Mouse (Mus musculus): ENCODE data around the gene Car8. TPM values are rescaled to one million over a fixed set of nuclear protein-coding genes. Genes with fewer than 3 reads are reported as not detected.

The Car8 gene
- 3.8 TPM for polyA plus RNA-seq (2015; fragmentation: Illumina TruSeq; extraction: RNeasy Lipid Tissue Mini Kit (QIAGEN cat#74804); ENCODE audit: insufficient read depth, low read depth, low replicate concordance)

DNA sequence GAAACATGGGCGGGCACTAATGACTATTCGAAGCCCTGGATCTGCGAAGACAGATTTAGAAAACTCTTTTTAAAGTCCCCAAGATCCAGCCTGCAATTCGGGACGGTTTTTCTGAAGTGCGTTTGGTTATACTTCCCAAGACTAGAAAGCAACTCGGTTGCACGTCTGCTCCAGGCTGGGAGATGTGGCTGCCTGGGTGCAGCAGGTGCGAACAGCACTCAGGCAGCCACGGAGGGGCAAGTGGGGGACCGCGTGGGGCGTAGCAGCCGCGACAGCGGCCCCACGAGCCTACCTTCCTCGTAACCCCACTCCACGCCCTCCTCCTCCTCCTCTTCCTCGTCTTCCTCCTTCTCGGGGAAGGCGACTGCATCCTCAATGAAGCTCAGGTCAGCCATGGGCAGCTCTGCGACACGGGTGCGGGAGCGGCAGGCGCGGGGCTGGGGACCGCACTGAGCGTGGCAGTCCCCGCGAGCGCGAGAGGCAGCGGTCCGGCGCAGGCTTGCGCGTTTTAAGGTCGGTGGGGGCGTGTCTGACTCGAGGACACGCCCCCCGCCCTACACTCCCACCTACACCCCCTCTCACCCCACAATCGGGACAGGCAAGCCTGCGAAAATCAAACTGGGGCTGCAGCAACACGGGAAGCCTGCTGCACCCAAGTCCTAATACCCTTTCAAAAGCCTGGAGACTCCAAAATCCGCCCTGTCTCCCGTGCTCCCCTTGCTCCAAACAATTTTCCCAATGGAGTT is at the start of gene Car8:
Gene Car8 (minus strand): TSS at position 482 of the 746 bp plus-strand sequence.

All from pancreas, adult 10 weeks (tissue).